Mouse (Mus musculus): Measurements from ENCODE around the gene Higd1b. TPM values are rescaled to one million over a fixed set of nuclear protein-coding genes. Genes with fewer than 3 reads are reported as not detected.

Gene Higd1b
- polyA plus RNA-seq, 1 experiment from 2014 or later: 5.4 TPM

- Histone ChIP-seq H3K27me3 (ENCODE audit: control insufficient read depth, insufficient read depth, low read length) (peaks cover 5% of the 10 kb centered on the region; the same call in 1 of the 2 replicates), H3K9me3 (ENCODE audit: control insufficient read depth, low read length) (no peaks in the 10 kb centered on the region), H3K4me2 (ENCODE audit: low read length) (no peak within 1 kb of the TSS), H3K36me3 (ENCODE audit: control insufficient read depth, insufficient read depth, low read length) (no peaks in the 10 kb centered on the region), H3K4me1 (ENCODE audit: control insufficient read depth, insufficient read depth, low read length) (peaks cover 12% of the 10 kb centered on the region), H3K27ac (replicated peaks; ENCODE audit: low read depth, low read length) (no peak within 1 kb of the TSS), H3K9ac (replicated peaks; ENCODE audit: low read length) (no peak within 1 kb of the TSS), H3K4me3 (replicated peaks; ENCODE audit: low read depth, low read length) (no peak within 1 kb of the TSS)
- 60% methylated on average over 10 of the region's 10 CpGs for WGBS
- DNase-seq (no peak), ATAC-seq (ENCODE audit: low FRiP score, low TSS enrichment) (no peak)
Observed at GRCm38 (mm10) chr11:102884616-102885219, 49.1 kb downstream of the Higd1b start, which contains the start of gene Fam187a. Fam187a (plus strand) TSS chr11:102885169.

GRCm38 (mm10) chr11:102887433-102887832, 51.8 kb downstream of the Higd1b start:
- 87% methylated on average over 5 of the region's 5 CpGs for WGBS
- DNase-seq: no peak
- no peak overlapping the region for H3K9ac ChIP-seq (replicated peaks; ENCODE audit: low read length)
- no peaks in the 10 kb centered on the region for H3K36me3 ChIP-seq (ENCODE audit: control insufficient read depth, insufficient read depth, low read length)
- H3K27ac ChIP-seq (replicated peaks; ENCODE audit: low read depth, low read length): no peak overlapping the region
- H3K9me3 ChIP-seq (ENCODE audit: control insufficient read depth, low read length): no peaks in the 10 kb centered on the region
- peaks cover 5% of the 10 kb centered on the region for H3K27me3 ChIP-seq (ENCODE audit: control insufficient read depth, insufficient read depth, low read length)
- no peaks in the 10 kb centered on the region for H3K4me1 ChIP-seq (ENCODE audit: control insufficient read depth, insufficient read depth, low read length)
- ATAC-seq (ENCODE audit: low FRiP score, low TSS enrichment): no peak
- no peak overlapping the region for H3K4me2 ChIP-seq (ENCODE audit: low read length)
- H3K4me3 ChIP-seq (replicated peaks; ENCODE audit: low read depth, low read length): no peak overlapping the region

Other genes with a start within 250 kb of the Higd1b start
- gene Fzd2, start 231.5 kb upstream of the Higd1b start, polyA plus RNA-seq (2014; fragmentation: Nextera tagmentation; extraction: Ambion mirVana): 7.2 and 8.0 TPM in 2 replicates
- gene Meioc, start 172.1 kb upstream of the Higd1b start, polyA plus RNA-seq (2014; fragmentation: Nextera tagmentation; extraction: Ambion mirVana): 0.12 TPM in 1 of 2 replicates, not detected in the other
- gene Ccdc43, start 138.1 kb upstream of the Higd1b start, polyA plus RNA-seq (2014; fragmentation: Nextera tagmentation; extraction: Ambion mirVana): 38.8 and 42.4 TPM in 2 replicates
- gene Adam11, start 74.4 kb upstream of the Higd1b start, polyA plus RNA-seq (2014; fragmentation: Nextera tagmentation; extraction: Ambion mirVana): 18.2 and 24.1 TPM in 2 replicates
- 32.0 and 33.9 TPM in 2 replicates for gene Gjc1, start 16.1 kb upstream of the Higd1b start, polyA plus RNA-seq (2014; fragmentation: Nextera tagmentation; extraction: Ambion mirVana)
- 111 and 150 TPM in 2 replicates for gene Eftud2, start 45.1 kb downstream of the Higd1b start, polyA plus RNA-seq (2014; fragmentation: Nextera tagmentation; extraction: Ambion mirVana)
- 2.1 and 2.4 TPM in 2 replicates for gene Ccdc103, start 45.4 kb downstream of the Higd1b start, polyA plus RNA-seq (2014; fragmentation: Nextera tagmentation; extraction: Ambion mirVana)
- gene Fam187a, start 49.3 kb downstream of the Higd1b start, polyA plus RNA-seq (2014; fragmentation: Nextera tagmentation; extraction: Ambion mirVana): not detected in 2 replicates
- 0.26 TPM in 1 of 2 replicates, not detected in the other for gene Gfap, start 65.1 kb downstream of the Higd1b start, polyA plus RNA-seq (2014; fragmentation: Nextera tagmentation; extraction: Ambion mirVana)
- 1.9 TPM in 2 replicates for gene Kif18b, start 89.3 kb downstream of the Higd1b start, polyA plus RNA-seq (2014; fragmentation: Nextera tagmentation; extraction: Ambion mirVana)
- 14.3 and 18.8 TPM in 2 replicates for gene C1ql1, start 110.8 kb downstream of the Higd1b start, polyA plus RNA-seq (2014; fragmentation: Nextera tagmentation; extraction: Ambion mirVana)
- 30.7 and 38.0 TPM in 2 replicates for gene Nmt1, start 192.3 kb downstream of the Higd1b start, polyA plus RNA-seq (2014; fragmentation: Nextera tagmentation; extraction: Ambion mirVana)
- gene Dcakd, start 192.5 kb downstream of the Higd1b start, polyA plus RNA-seq (2014; fragmentation: Nextera tagmentation; extraction: Ambion mirVana): 183 and 209 TPM in 2 replicates